22 mouse cellular contexts compared by ENCODE assay signal in the genomic region with DNA sequence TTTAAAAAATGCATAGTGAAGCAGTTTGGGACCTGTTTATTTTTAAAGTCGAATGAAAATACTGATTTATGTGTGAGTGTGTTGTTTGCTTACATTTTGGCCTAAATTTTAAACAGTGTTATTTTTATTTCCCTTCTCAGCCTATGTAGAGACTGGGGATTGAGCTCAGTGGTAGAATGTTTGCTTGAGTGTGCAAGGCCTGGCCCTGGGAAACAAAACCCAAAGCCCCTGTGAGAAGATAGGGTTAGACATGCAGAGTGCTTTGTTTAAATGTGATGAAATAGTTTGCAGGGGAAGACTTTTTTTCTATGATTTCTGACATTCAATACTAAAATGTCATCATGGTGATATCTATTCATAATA.
DNase-seq lines count a peak whose midpoint lies in the region; ATAC-seq and TF ChIP-seq lines count a peak whose summit lies in the region.
"Had no signal": no experiment of that assay in that cellular context is flagged by ENCODE, and none has a peak within 500 bp of the region (broad histone marks: within the 10 kb centered on the region; RNA-seq: fewer than 3 reads in every experiment).

No protein-coding gene starts in this region.

- H3K27ac ChIP-seq in lung, embryonic 14.5 days (ENCODE audit: low read depth) = peak overlapping the region; percentile 69
- H3K27ac ChIP-seq in lung, embryonic 16.5 days (ENCODE audit: low read length) = peak overlapping the region; percentile 63; the same call in 1 of the 2 replicates
- no peak overlapping the region for H3K27ac ChIP-seq in midbrain, embryonic 11.5 days (ENCODE audit: low read depth, low read length)
- no peak overlapping the region for H3K27ac ChIP-seq in midbrain, embryonic 14.5 days (replicated peaks; ENCODE audit: low read depth, low read length)
- H3K27ac ChIP-seq: embryonic facial prominence, embryonic 10.5 days; embryonic facial prominence, embryonic 12.5 days; forebrain, embryonic 13.5 days; forebrain, embryonic 15.5 days had no signal

- H3K4me2 ChIP-seq in lung, embryonic 14.5 days = no peak overlapping the region
- H3K4me2 ChIP-seq in lung, embryonic 16.5 days (ENCODE audit: low read depth, low read length) = no peak overlapping the region
- H3K4me2 ChIP-seq in midbrain, embryonic 11.5 days = no peak overlapping the region
- H3K4me2 ChIP-seq in midbrain, embryonic 14.5 days (ENCODE audit: low read length) = no peak overlapping the region
- H3K4me2 ChIP-seq: embryonic facial prominence, embryonic 12.5 days; forebrain, embryonic 13.5 days; forebrain, embryonic 15.5 days had no signal

- intact Hi-C loops in heart, postnatal 14 days (cut with DNase I) = no loop called here

- WGBS in lung, embryonic 14.5 days = 41% methylated on average over 1 of the region's 1 CpGs
- 43% methylated on average over 1 of the region's 1 CpGs for WGBS in lung, embryonic 16.5 days
- 88% methylated on average over 1 of the region's 1 CpGs for WGBS in midbrain, embryonic 11.5 days
- WGBS in midbrain, embryonic 14.5 days = 91% methylated on average over 1 of the region's 1 CpGs

- peak; percentile 69 for ATAC-seq in lung, embryonic 14.5 days (ENCODE audit: insufficient read depth)
- peak; percentile 74 for ATAC-seq in lung, embryonic 16.5 days (ENCODE audit: low read depth)
- ATAC-seq in midbrain, embryonic 11.5 days (ENCODE audit: low FRiP score) = no peak
- ATAC-seq in midbrain, embryonic 14.5 days (ENCODE audit: low FRiP score, low TSS enrichment) = no peak
- ATAC-seq: activated CD4-positive, CD25-positive, alpha-beta regulatory T cell, adult 4 months; forebrain, embryonic 13.5 days; forebrain, embryonic 15.5 days; Patski had no signal

- H3K9ac ChIP-seq in lung, embryonic 14.5 days = no peak overlapping the region
- H3K9ac ChIP-seq in lung, embryonic 16.5 days (ENCODE audit: low read length) = no peak overlapping the region
- H3K9ac ChIP-seq in midbrain, embryonic 11.5 days (ENCODE audit: low read length) = no peak overlapping the region
- no peak overlapping the region for H3K9ac ChIP-seq in midbrain, embryonic 14.5 days (replicated peaks; ENCODE audit: low read length)
- H3K9ac ChIP-seq: embryonic facial prominence, embryonic 12.5 days; forebrain, embryonic 13.5 days; forebrain, embryonic 15.5 days had no signal

- no peak for DNase-seq in lung, embryonic 14.5 days
- DNase-seq in lung, postnatal 36 days = no peak
- no peak for DNase-seq in lung, postnatal 25 days (ENCODE audit: low spot score)
- peak; percentile 37 for DNase-seq in midbrain, embryonic 11.5 days (ENCODE audit: low spot score, missing footprints)
- no peak for DNase-seq in midbrain, embryonic 14.5 days
- DNase-seq in heart, postnatal 14 days = no peak
- DNase-seq: adrenal gland, adult 8-10 months; adrenal gland, postnatal 14 days; adrenal gland, postnatal 36 days; cerebellum, adult 11-12 months; cerebellum, adult 2 months; cerebellum, adult 9-10 months; cerebellum, postnatal 10 days; cerebellum, postnatal 25 days had no signal

- no peaks in the 10 kb centered on the region for H3K9me3 ChIP-seq in lung, embryonic 14.5 days (ENCODE audit: low read depth, low read length)
- H3K9me3 ChIP-seq in lung, embryonic 16.5 days (ENCODE audit: control insufficient read depth, low read length) = no peaks in the 10 kb centered on the region
- H3K9me3 ChIP-seq in midbrain, embryonic 11.5 days (ENCODE audit: control insufficient read depth, low read length) = no peaks in the 10 kb centered on the region
- no peaks in the 10 kb centered on the region for H3K9me3 ChIP-seq in midbrain, embryonic 14.5 days (ENCODE audit: control insufficient read depth, low read length)
- H3K9me3 ChIP-seq: embryonic facial prominence, embryonic 10.5 days; embryonic facial prominence, embryonic 12.5 days; forebrain, embryonic 13.5 days; forebrain, embryonic 15.5 days; G1E had no signal

- H3K36me3 ChIP-seq in lung, embryonic 14.5 days (ENCODE audit: insufficient read depth) = 0 out of 2 replicates have a peak, but pooled peaks cover 6% of the 10 kb centered on the region
- H3K36me3 ChIP-seq in lung, embryonic 16.5 days (ENCODE audit: control insufficient read depth, insufficient read depth, low read length) = peaks cover 3% of the 10 kb centered on the region; the same call in 1 of the 2 replicates
- no peaks in the 10 kb centered on the region for H3K36me3 ChIP-seq in midbrain, embryonic 11.5 days (ENCODE audit: control insufficient read depth, insufficient read depth, low read length)
- H3K36me3 ChIP-seq in midbrain, embryonic 14.5 days (ENCODE audit: control insufficient read depth, insufficient read depth, low read length) = no peaks in the 10 kb centered on the region
- H3K36me3 ChIP-seq: embryonic facial prominence, embryonic 10.5 days; embryonic facial prominence, embryonic 12.5 days; forebrain, embryonic 15.5 days; G1E had no signal

- no peak for TF ChIP-seq CTCF in lung, embryonic 14.5 days (IDR thresholded peaks at IDR 0.05; ENCODE audit: low read depth)

- H3K4me1 ChIP-seq in lung, embryonic 14.5 days (ENCODE audit: insufficient read depth) = peaks cover 13% of the 10 kb centered on the region
- peaks cover 14% of the 10 kb centered on the region for H3K4me1 ChIP-seq in lung, embryonic 16.5 days (replicated peaks; ENCODE audit: control insufficient read depth, insufficient read depth, low read length)
- H3K4me1 ChIP-seq in midbrain, embryonic 11.5 days (ENCODE audit: control insufficient read depth, insufficient read depth, low read length) = no peaks in the 10 kb centered on the region
- no peaks in the 10 kb centered on the region for H3K4me1 ChIP-seq in midbrain, embryonic 14.5 days (ENCODE audit: control insufficient read depth, insufficient read depth, low read length)

- no peaks in the 10 kb centered on the region for H3K27me3 ChIP-seq in lung, embryonic 14.5 days (ENCODE audit: insufficient read depth, low read length)
- no peaks in the 10 kb centered on the region for H3K27me3 ChIP-seq in lung, embryonic 16.5 days (ENCODE audit: control insufficient read depth, insufficient read depth, low read depth, low read length)
- no peaks in the 10 kb centered on the region for H3K27me3 ChIP-seq in midbrain, embryonic 11.5 days (ENCODE audit: control insufficient read depth, insufficient read depth, low read length)
- H3K27me3 ChIP-seq in midbrain, embryonic 14.5 days (ENCODE audit: control insufficient read depth, insufficient read depth, low read length) = no peaks in the 10 kb centered on the region
- H3K27me3 ChIP-seq: embryonic facial prominence, embryonic 12.5 days; forebrain, embryonic 15.5 days; Patski had no signal

- H3K4me3 ChIP-seq in lung, embryonic 14.5 days (ENCODE audit: low read depth, low read length) = no peak overlapping the region
- no peak overlapping the region for H3K4me3 ChIP-seq in lung, embryonic 16.5 days (ENCODE audit: low read length)
- no peak overlapping the region for H3K4me3 ChIP-seq in midbrain, embryonic 11.5 days (ENCODE audit: low read depth, low read length)
- H3K4me3 ChIP-seq in midbrain, embryonic 14.5 days (replicated peaks; ENCODE audit: low read depth, low read length) = no peak overlapping the region
- H3K4me3 ChIP-seq: embryonic facial prominence, embryonic 10.5 days; embryonic facial prominence, embryonic 12.5 days; forebrain, embryonic 13.5 days; forebrain, embryonic 15.5 days had no signal

Comparison
In these comparisons a context has a peak if more than half of its experiments do, and no peak if none do; other contexts are left out.
1. ATAC-seq: peak in lung, embryonic 14.5 days (single experiment) and lung, embryonic 16.5 days (single experiment); none in midbrain, embryonic 11.5 days (single experiment) and midbrain, embryonic 14.5 days (single experiment).
2. H3K27ac ChIP-seq: peak in lung, embryonic 14.5 days (single experiment) and lung, embryonic 16.5 days (single experiment); none in midbrain, embryonic 11.5 days (single experiment) and midbrain, embryonic 14.5 days (single experiment).